Mouse (Mus musculus): ENCODE results near the gene Stx8. TPM values are rescaled to one million over a fixed set of nuclear protein-coding genes. Genes with fewer than 3 reads are reported as not detected.

Gene Stx8
- polyA plus RNA-seq, 1 experiment from 2014 or later, result 74.1 TPM

DNA sequence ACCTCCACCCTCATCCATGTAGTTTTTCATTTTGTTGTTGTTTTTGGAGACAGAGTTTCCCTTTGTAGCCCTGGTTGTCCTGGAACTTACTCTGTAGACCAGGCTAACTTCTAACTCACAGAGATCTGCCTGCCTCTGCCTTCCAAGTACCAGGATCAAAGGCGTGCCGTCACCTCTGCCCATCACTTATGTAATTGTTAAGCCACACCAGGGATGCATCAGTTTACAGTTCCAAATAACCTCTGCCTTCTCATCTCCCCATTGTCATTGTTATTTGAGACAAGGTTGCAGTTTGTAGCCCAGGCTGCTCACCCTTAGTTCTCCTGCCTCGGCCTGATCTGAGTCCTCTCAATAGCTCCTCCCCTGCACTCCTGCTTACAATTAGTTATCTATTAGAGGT is 33.8 kb upstream of the Stx8 start:
- 96% methylated on average over 3 of the region's 3 CpGs for WGBS
- Histone ChIP-seq H3K27me3 (no peaks in the 10 kb centered on the region; the same call in 1 of the 2 replicates), H3K9ac (no peak overlapping the region), H3K9me3 (no peaks in the 10 kb centered on the region), H3K4me3 (no peak overlapping the region), H3K27ac (no peak overlapping the region), H3K36me3 (no peaks in the 10 kb centered on the region), H3K4me1 (replicated peaks) (no peaks in the 10 kb centered on the region), H3K4me2 (no peak overlapping the region)
- ATAC-seq (ENCODE audit: low FRiP score), result no peak

DNA sequence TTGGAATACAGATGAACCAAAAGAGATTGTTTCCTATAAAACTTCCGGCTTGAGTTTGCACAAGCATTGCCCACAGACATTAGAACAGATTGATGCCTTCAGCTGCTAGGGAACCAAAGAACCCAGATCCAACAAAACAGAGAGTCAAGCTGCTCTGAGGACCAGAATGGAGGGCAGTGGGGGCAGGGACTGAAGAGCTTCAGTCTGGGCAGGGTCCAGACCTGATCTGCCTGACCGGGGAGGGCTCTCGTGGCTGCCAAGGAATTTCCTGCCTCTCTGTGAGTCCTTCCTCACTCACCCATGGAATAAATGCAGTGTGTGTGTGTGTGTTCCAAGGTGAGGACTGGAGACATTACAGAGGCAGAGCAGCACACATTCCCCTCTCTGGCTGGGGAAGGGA is 17.8 kb upstream of the Stx8 start:
- H3K4me2 ChIP-seq, result no peak overlapping the region
- no peak overlapping the region for H3K27ac ChIP-seq
- no peaks in the 10 kb centered on the region for H3K9me3 ChIP-seq
- no peaks in the 10 kb centered on the region for H3K4me1 ChIP-seq (replicated peaks)
- no peaks in the 10 kb centered on the region for H3K27me3 ChIP-seq
- no peak overlapping the region for H3K9ac ChIP-seq
- ATAC-seq (ENCODE audit: low FRiP score), result no peak
- no peak overlapping the region for H3K4me3 ChIP-seq
- no peaks in the 10 kb centered on the region for H3K36me3 ChIP-seq
- WGBS, result 70% methylated on average over 3 of the region's 3 CpGs

DNA sequence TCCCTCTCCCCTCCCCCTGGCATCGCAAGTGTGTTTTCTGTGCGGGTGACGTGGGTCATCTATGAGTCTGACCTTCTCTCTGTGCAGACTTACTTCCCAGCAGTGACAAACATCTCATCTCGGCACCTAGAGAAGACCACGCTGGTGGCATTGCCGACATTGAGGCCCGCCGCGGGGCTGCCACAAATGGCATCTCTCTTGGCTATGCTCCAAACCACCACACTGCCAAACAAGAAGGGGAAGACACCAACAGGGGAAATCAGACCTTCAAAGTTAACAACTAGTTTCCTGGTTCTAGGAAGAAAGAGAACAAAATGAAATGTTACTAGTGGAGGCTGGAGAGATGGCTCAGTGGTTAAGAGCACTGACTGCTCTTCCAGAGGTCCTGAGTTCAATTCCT is 16.5 kb upstream of the Stx8 start:
- 89% methylated on average over 9 of the region's 9 CpGs for WGBS
- no peaks in the 10 kb centered on the region for H3K27me3 ChIP-seq

DNA sequence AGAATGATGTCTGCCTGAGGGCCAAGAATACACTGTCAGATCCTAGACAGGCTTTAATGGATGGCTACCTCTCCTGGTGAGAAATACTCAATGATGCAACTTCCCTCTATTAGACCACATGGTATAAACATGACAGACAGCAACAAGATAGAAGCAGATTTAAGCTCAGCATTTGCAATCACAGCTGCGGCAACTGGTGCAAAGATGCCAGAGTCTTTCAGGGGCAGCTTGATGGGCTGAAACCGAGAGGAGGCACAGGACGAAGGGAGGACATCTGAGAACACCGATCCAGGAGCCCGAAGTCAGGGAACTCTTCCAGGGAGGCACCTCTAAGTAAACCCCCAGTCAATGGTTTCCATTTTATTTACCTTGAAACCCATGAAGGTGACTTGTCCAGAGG is 12.4 kb upstream of the Stx8 start:
- H3K9ac ChIP-seq, result no peak overlapping the region
- no peak overlapping the region for H3K4me2 ChIP-seq
- no peaks in the 10 kb centered on the region for H3K9me3 ChIP-seq
- H3K27ac ChIP-seq, result no peak overlapping the region
- H3K4me3 ChIP-seq, result no peak overlapping the region
- 0 out of 2 replicates have a peak, but pooled peaks cover 2% of the 10 kb centered on the region for H3K27me3 ChIP-seq
- no peaks in the 10 kb centered on the region for H3K36me3 ChIP-seq
- WGBS, result 88% methylated on average over 5 of the region's 5 CpGs
- no peak for ATAC-seq (ENCODE audit: low FRiP score)
- H3K4me1 ChIP-seq (replicated peaks), result no peaks in the 10 kb centered on the region

More for the DNA sequence above, 16.5 kb upstream of the Stx8 start:
- H3K4me3 ChIP-seq, result no peak overlapping the region
- no peaks in the 10 kb centered on the region for H3K9me3 ChIP-seq
- no peak for ATAC-seq (ENCODE audit: low FRiP score)
- no peaks in the 10 kb centered on the region for H3K36me3 ChIP-seq
- no peak overlapping the region for H3K4me2 ChIP-seq
- no peaks in the 10 kb centered on the region for H3K4me1 ChIP-seq (replicated peaks)
- H3K9ac ChIP-seq, result no peak overlapping the region
- H3K27ac ChIP-seq, result no peak overlapping the region

DNA sequence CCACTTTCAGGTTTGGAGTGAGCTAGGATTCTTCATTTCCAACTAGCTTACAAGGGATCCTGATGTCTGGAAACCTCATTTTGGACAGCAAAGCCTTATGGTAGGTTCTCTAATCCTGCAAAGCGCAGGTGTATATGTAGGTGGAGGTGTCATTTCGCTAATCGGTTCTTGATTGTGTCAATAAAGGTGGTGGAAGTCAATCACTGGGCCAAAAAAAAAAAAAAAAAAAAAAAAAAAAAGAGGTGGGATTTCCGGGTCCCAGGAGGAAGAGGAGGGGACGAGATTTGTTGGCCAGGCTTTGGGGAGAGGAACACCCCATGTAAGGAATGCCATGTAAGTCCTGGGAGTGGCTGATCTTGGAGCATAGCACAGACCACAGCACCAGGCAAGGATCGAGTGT is 11.6 kb upstream of the Stx8 start:
- no peak for ATAC-seq (ENCODE audit: low FRiP score)
- Histone ChIP-seq H3K4me2 (no peak overlapping the region), H3K9ac (no peak overlapping the region), H3K27ac (no peak overlapping the region), H3K27me3 (0 out of 2 replicates have a peak, but pooled peaks cover 2% of the 10 kb centered on the region), H3K4me3 (no peak overlapping the region), H3K36me3 (no peaks in the 10 kb centered on the region), H3K4me1 (replicated peaks) (no peaks in the 10 kb centered on the region), H3K9me3 (no peaks in the 10 kb centered on the region)
- WGBS, result 92% methylated on average over 6 of the region's 6 CpGs

DNA sequence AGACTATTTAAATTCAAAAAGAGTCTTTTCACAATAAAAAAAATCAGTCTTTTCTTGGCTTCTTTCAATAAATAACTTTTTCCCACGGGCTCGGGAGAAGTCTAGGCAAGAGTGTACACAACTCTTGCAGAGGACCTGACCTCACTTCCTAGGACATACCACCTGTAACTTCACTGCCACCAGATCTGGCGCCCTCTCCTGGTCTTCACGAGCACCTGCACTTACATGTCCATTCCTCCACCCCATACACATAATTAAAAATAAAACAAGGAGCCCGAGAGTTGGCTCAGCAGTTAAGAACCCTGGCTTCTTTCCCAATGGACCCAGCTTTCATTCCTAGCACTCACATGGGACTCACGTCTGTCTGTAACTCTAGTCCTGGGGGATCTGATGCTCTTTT is 1.9 kb upstream of the Stx8 start:
- Histone ChIP-seq H3K9ac (no peak overlapping the region), H3K4me2 (no peak overlapping the region), H3K27ac (no peak overlapping the region), H3K9me3 (no peaks in the 10 kb centered on the region), H3K4me3 (no peak overlapping the region), H3K36me3 (no peaks in the 10 kb centered on the region), H3K4me1 (replicated peaks) (peaks cover 22% of the 10 kb centered on the region), H3K27me3 (no peaks in the 10 kb centered on the region)
- no peak for ATAC-seq (ENCODE audit: low FRiP score)
- 77% methylated on average over 6 of the region's 6 CpGs for WGBS

DNA sequence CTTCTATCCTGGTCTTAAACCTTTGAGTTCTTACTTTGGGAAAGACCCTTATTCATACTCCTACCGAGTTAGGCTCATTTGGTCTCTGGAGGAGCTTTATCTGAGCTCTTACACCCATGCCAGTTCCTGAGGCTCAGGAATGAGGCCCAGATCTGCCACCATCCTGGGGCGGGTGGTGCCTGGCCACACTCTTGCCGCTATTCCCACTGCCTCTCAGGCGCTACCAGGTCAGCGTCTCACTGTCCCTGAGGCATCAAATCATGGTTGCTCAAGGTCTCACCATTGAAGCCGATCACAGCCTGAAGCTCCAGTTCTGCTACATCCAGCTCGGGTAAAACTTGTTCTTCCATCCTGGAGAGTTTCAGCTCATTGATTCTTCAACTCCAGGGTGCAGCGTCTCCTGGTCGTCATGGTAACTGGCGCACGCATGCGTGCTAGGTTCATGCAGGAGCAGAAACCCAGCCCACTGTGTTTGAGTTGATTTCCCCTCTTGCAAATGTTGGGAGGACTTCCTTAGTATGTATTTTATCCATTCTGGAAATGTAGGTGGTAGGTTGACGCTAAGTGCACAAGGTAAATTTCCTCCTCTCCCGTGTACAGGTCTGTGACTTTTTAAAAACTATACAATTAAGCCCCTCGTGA is 630 bp upstream of the Stx8 start, which contains the start of gene Cfap52:
Cfap52 (minus strand) TSS at position 410 of the 642 bp plus-strand sequence.
- H3K9me3 ChIP-seq, result no peaks in the 10 kb centered on the region
- peaks cover 5% of the 10 kb centered on the region for H3K36me3 ChIP-seq
- H3K4me3 ChIP-seq, result peak within 1 kb of the TSS; percentile 75
- 9% methylated on average over 15 of the region's 15 CpGs for WGBS
- H3K4me2 ChIP-seq, result peak within 1 kb of the TSS; percentile 91
- H3K27me3 ChIP-seq, result no peaks in the 10 kb centered on the region
- H3K27ac ChIP-seq, result peak within 1 kb of the TSS; percentile 31; the same call in 1 of the 2 replicates
- peaks cover 22% of the 10 kb centered on the region for H3K4me1 ChIP-seq (replicated peaks)
- ATAC-seq (ENCODE audit: low FRiP score), result peak; percentile 77; the same call in 1 of the 2 replicates
- peak within 1 kb of the TSS; percentile 90 for H3K9ac ChIP-seq

DNA sequence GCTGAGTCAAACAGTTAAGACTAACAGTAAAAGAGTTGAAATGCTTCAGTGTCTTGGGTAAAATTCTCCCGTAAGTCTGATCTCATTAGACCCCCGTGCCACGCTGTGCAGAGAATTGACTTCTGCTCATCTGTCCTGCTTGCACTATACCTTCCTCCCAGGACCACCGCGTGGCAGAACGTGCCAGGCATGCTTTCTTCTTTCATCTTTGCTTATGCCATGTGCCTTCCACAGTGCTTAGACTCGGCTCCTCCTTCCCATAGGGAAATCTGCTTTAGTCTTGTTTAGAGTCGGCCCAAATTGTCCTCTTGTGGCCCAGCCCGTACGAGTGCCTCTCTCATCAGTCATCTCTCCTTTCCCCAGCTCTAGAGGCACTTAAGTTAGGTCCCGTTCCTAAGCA is 1.8 kb downstream of the Stx8 start:
- Histone ChIP-seq H3K9ac (no peak overlapping the region), H3K27me3 (no peaks in the 10 kb centered on the region), H3K4me1 (replicated peaks) (peaks cover 22% of the 10 kb centered on the region), H3K27ac (no peak overlapping the region), H3K4me3 (no peak overlapping the region), H3K4me2 (no peak overlapping the region), H3K36me3 (peaks cover 20% of the 10 kb centered on the region), H3K9me3 (no peaks in the 10 kb centered on the region)
- ATAC-seq (ENCODE audit: low FRiP score), result no peak
- WGBS, result 72% methylated on average over 11 of the region's 11 CpGs

DNA sequence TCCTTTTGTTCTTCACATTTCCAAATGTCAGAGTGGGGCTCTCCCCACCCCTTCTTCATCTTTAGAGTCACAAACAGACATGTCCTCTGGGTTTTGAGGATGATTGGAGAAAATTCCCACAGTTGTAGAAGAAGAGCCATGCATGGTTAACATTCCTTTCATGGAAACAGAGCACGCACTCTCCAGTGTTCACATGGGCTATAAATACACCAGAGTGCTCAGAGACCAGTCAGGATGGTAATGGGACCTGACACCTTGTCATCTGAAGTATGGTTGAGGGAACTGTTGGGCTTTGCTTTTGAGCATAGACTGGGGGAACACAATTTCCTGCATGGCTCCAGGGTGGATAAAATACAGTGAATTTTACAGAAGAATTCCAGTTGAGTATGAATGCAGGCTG is 6.6 kb downstream of the Stx8 start:
- ATAC-seq (ENCODE audit: low FRiP score), result no peak
- Histone ChIP-seq H3K4me3 (no peak overlapping the region), H3K4me2 (no peak overlapping the region), H3K36me3 (peaks cover 31% of the 10 kb centered on the region), H3K27ac (no peak overlapping the region), H3K4me1 (replicated peaks) (peaks cover 5% of the 10 kb centered on the region), H3K27me3 (no peaks in the 10 kb centered on the region), H3K9me3 (no peaks in the 10 kb centered on the region), H3K9ac (no peak overlapping the region)
- WGBS, result 67% methylated on average over 1 of the region's 1 CpGs

DNA sequence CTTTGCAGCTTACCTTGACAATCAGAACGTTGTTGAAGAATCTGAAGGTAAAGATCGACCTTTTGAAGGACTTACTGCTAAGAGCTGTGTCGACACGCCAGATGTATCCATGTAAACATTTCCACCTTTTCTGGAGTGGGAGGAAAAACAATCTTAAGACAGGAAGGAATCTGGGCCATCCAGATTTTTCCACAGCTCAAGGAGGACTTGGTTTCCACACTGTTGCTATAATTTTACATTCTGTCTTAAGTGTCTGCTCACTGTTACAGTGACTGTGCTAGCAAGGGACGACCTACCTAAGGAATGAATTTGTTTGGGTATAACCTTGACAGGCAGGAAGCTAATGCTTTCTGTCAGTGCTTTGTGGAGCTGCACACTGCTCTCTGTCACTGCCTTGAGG is 7.2 kb downstream of the Stx8 start:
- Histone ChIP-seq H3K4me3 (no peak overlapping the region), H3K4me2 (no peak overlapping the region), H3K27ac (no peak overlapping the region), H3K9me3 (no peaks in the 10 kb centered on the region), H3K4me1 (replicated peaks) (no peaks in the 10 kb centered on the region), H3K36me3 (peaks cover 31% of the 10 kb centered on the region), H3K9ac (no peak overlapping the region), H3K27me3 (no peaks in the 10 kb centered on the region)
- 87% methylated on average over 5 of the region's 5 CpGs for WGBS
- ATAC-seq (ENCODE audit: low FRiP score), result no peak

DNA sequence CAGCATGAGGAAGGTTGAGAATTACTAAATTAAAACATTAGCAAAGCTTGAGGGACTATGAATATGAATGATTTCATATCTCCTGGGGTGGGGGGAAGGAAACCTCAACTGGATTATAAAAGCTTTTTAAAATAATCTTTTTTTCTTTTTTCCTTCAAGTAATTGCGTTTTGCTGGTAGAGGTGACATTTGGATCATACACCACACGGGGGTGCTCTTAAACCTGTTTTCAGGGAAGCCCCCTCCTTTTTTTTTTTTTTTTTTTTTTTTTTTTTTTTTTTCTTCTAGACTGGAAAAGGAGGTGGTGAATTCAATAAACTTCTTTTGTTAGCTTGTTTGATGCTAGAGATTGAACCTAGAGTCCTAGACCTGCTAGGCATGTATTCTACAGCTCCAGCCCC is 9.3 kb downstream of the Stx8 start:
- H3K9me3 ChIP-seq, result no peaks in the 10 kb centered on the region
- no peak overlapping the region for H3K27ac ChIP-seq
- no peaks in the 10 kb centered on the region for H3K27me3 ChIP-seq
- no peak overlapping the region for H3K4me3 ChIP-seq
- WGBS, result 4% methylated on average over 2 of the region's 2 CpGs
- no peak overlapping the region for H3K9ac ChIP-seq
- peaks cover 28% of the 10 kb centered on the region for H3K36me3 ChIP-seq
- H3K4me2 ChIP-seq, result no peak overlapping the region
- H3K4me1 ChIP-seq (replicated peaks), result no peaks in the 10 kb centered on the region
- ATAC-seq (ENCODE audit: low FRiP score), result no peak

DNA sequence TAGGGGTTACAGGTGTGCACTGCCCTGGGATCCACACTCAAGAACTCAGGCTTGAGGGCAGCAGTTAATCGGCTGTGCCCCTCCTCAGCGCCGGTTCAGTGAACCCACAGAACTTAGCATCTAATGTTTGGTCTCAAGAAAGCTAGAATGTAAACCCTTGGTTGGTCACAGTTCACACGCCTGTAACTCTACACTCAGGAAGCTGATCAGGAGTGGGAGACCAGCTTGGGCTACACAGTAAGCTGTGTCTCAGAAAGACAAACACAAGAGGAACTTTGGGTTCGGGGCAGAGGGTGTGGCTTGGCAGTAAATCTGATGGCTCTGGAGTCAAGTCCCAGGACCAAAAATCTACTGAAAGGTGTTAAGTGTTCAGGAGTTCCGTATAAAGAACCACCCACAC is 17.6 kb downstream of the Stx8 start:
- no peak for ATAC-seq (ENCODE audit: low FRiP score)
- no peaks in the 10 kb centered on the region for H3K27me3 ChIP-seq

DNA sequence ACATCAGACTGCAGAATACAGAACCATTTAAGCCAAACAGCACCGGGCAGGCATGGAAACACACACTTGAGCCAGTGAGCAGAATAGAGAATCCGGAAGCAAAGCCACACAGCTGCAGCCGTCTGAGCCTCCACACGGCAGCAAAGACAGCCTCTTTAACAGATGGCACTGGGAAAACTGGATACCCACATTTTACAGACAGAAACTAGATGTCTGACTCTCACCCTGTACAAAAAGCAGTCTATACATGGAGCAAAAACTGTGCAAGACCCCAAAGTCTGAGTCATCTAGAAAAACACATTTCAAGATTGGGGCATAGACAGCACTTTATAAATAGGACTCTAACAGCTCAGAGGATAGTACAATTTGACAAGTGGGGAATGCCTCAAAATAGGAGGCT is 25.2 kb downstream of the Stx8 start:
- Histone ChIP-seq H3K27me3 (no peaks in the 10 kb centered on the region), H3K36me3 (peaks cover 13% of the 10 kb centered on the region), H3K4me3 (no peak overlapping the region), H3K4me1 (replicated peaks) (no peaks in the 10 kb centered on the region), H3K4me2 (no peak overlapping the region), H3K27ac (no peak overlapping the region), H3K9ac (no peak overlapping the region), H3K9me3 (no peaks in the 10 kb centered on the region)
- no peak for ATAC-seq (ENCODE audit: low FRiP score)
- WGBS, result 88% methylated on average over 4 of the region's 4 CpGs

More for the DNA sequence above, 17.6 kb downstream of the Stx8 start:
- Histone ChIP-seq H3K9me3 (no peaks in the 10 kb centered on the region), H3K9ac (no peak overlapping the region), H3K27ac (no peak overlapping the region), H3K4me3 (no peak overlapping the region), H3K4me1 (replicated peaks) (no peaks in the 10 kb centered on the region), H3K4me2 (no peak overlapping the region), H3K36me3 (peaks cover 23% of the 10 kb centered on the region)
- whole genome bisulfite sequencing, result 93% methylated on average over 6 of the region's 6 CpGs

Measured in hindbrain, embryonic 13.5 days (tissue).